Mouse (Mus musculus) liver, postnatal 0 days (tissue): ENCODE data around the gene Snx10.

Source experiments
- CTCF ChIP-seq: sonication (generic); IDR thresholded peaks from 2 replicates; pipeline ENCODE4 v1.5.1; 2016; ENCODE audit warnings: antibody characterized with exemption, low read depth
- EP300 ChIP-seq: IDR thresholded peaks from 2 replicates; pipeline ENCODE4 v1.6.1; 2016; ENCODE audit warnings: antibody characterized with exemption, low read depth, mild to moderate bottlenecking

DNA sequence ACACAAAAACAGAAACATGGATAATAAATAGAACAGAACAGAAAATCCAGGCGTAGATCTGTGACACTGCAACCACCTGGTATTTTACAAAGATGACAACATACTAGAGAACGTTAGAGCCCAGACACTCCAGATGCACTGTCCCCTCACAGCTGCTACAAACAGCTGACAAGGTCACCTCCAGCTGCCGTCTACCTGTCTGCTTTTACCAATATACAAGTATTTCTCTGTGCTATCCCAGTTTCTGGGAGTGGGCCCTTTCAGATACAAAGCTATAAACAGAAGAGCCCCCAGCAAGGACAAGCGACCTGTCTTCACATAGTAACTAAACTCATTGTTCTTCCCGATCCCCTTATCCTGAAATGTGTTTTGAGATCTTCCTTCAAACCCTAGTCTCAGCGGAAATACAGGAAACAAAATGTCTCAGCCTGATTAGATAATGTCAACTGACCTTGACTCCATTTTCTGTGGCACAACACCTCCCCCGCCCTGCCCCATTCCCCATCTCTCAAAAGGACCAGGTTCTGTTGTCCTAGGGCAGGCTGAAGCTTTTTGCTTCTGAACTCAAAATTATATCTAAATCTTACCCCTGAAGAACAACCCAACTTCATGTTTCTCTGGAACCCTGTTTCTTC is 37.5 kb upstream of the Snx10 start:
- no peak for TF ChIP-seq EP300
- no peak for TF ChIP-seq CTCF
